Mouse (Mus musculus): Measurements from ENCODE around the gene F11r. TPM values are rescaled to one million over a fixed set of nuclear protein-coding genes. Genes with fewer than 3 reads are reported as not detected.

F11r gene
- total RNA-seq, 2 experiments from 2014 or later = 6.3 to 9.0 TPM

- intact Hi-C loops (cut with DNase I) = loop anchor here (5.0 kb wide), 2 partner anchors 66 to 156 kb away; no protein-coding TSS in a partner anchor
- DNase-seq (ENCODE audit: extremely low spot score in 1 of 2, low spot score in 2 of 2) = no peak
These were observed 63.8 kb downstream of the F11r start for GRCm38 (mm10) chr1:171501016-171501610.

- intact Hi-C loops (cut with DNase I) = loop anchor here (5.0 kb wide), 2 partner anchors 66 to 156 kb away; no protein-coding TSS in a partner anchor
These were observed 64.3 kb downstream of the F11r start for GRCm38 (mm10) chr1:171501636-171502080.

DNA sequence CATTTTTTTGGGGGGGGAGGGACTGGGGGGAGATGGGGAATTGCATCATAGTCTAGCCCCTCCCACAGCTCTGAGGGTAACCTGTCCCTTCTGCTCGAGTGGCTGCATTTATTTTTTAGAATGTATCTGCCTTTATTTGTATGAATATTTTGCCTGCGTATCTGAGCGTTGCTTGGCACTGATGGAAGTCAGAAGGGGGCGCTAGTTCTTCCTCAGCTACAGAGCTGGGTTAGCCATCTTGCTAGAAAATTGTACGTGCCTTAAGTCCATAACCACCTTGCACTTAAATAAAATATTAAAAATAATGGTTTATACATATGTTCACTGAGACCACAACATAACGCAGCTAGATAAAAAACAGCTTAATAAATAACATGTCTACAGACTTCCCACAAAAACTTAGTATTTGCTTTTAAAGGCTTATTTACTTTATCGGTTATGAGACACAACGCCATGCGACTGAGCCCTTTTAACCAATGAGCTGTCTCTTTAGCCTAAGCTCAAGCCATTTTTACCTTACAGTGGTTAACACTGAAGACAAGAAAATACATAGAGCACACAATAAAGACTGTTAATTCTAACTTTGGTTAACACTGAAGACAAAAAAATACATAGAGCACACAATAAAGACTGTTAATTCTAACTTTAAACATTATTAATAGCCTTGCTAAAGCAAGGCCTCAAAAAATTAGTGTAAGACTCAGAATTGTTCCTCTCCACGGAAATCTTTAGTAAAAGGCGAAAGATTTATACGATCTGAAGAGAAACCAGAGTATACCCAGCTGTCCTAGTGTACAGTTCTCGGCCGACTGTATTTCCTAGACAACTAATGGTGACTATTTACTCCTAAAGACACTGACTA, 65.3 kb downstream of the F11r start:
- DNase-seq (ENCODE audit: extremely low spot score in 1 of 2, low spot score in 2 of 2) = peak; percentile 55 to 67
- intact Hi-C loops (cut with DNase I) = loop anchor here (5.0 kb wide), 2 partner anchors 65 to 155 kb away; no protein-coding TSS in a partner anchor

More at GRCm38 (mm10) chr1:171501636-171502080, 64.3 kb downstream of the F11r start:
- DNase-seq (ENCODE audit: extremely low spot score in 1 of 2, low spot score in 2 of 2) = no peak

GRCm38 (mm10) chr1:171503250-171503591, 65.9 kb downstream of the F11r start, which contains the start of gene Alyref2:
Gene Alyref2 (plus strand): TSS chr1:171503478.
- intact Hi-C loops (cut with DNase I) = loop anchor here (5.0 kb wide), 2 partner anchors 64 to 154 kb away; no protein-coding TSS in a partner anchor
- DNase-seq (ENCODE audit: extremely low spot score in 1 of 2, low spot score in 2 of 2) = peak; percentile 93 to 95

GRCm38 (mm10) chr1:171503592-171504291, 66.4 kb downstream of the F11r start:
- intact Hi-C loops (cut with DNase I) = loop anchor here (5.0 kb wide), 2 partner anchors 64 to 154 kb away; no protein-coding TSS in a partner anchor
- peak; percentile 36 to 64 for DNase-seq (ENCODE audit: extremely low spot score in 1 of 2, low spot score in 2 of 2)

GRCm38 (mm10) chr1:171504586-171504985, 67.3 kb downstream of the F11r start:
- intact Hi-C loops (cut with DNase I) = loop anchor here (5.0 kb wide), 2 partner anchors 63 to 153 kb away; no protein-coding TSS in a partner anchor
- DNase-seq (ENCODE audit: extremely low spot score in 1 of 2, low spot score in 2 of 2) = no peak

DNA sequence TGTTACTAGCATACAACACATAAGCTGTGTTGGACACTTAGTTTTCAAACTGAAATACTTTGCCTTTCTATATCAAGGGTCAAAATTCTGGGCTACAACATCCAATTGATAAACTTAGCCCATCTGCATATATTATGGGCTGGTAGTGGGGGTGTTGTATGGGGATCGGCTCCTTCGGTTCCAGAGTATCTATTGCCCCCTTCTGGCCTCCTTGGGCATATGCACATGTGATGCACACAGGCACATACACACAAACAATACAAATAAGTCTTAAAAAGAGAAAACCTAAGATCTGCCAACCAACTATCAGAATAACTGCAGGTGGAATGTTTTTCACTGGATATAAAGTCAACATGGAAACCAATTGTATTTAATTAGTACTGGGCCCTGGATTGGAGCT, 75.9 kb downstream of the F11r start:
- intact Hi-C loops (cut with DNase I) = no loop called here
- no peak for DNase-seq (ENCODE audit: extremely low spot score in 1 of 2, low spot score in 2 of 2)

DNA sequence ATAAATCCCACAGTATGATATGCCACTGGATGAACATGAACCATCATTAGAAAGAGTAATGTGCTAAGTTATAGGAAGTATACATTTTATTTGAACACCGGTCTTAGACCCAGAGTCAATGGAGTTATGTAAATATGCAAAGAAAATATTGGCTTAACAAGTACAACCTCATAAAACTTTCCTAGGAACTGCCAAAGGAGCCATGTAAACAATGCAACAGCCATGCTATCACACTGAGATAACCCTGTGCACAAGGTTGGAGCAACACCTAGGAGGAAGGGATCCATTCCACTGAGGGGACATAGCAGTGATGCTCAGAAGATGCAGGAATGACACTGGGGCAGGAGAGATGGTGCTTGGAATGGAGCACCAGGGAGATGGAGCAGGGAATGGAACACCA, 76.4 kb downstream of the F11r start:
- intact Hi-C loops (cut with DNase I) = no loop called here
- DNase-seq (ENCODE audit: extremely low spot score in 1 of 2, low spot score in 2 of 2) = no peak

Other genes with a start within 250 kb of the F11r start
- 10 to 100 TPM; 28.0 to 42.2 TPM for gene Pcp4l1, start 241.3 kb upstream of the F11r start, total RNA-seq (2021)
- gene Nr1i3, start 223.6 kb upstream of the F11r start, total RNA-seq (2021) = not detected
- gene Tomm40l, start 215.0 kb upstream of the F11r start, total RNA-seq (2021) = 10 to 100 TPM; 71.4 to 71.6 TPM
- gene Apoa2, start 212.5 kb upstream of the F11r start, total RNA-seq (2021) = 1 to 10 TPM; 2.5 to 3.9 TPM
- 10 to 100 TPM; 11.9 to 13.4 TPM for gene Fcer1g, start 203.2 kb upstream of the F11r start, total RNA-seq (2021)
- gene Adamts4, start 187.1 kb upstream of the F11r start, total RNA-seq (2021) = 1 to 10 TPM; 4.6 to 7.2 TPM
- gene Ndufs2, start 186.1 kb upstream of the F11r start, total RNA-seq (2021) = 100 to 1,000 TPM; 243 to 255 TPM
- gene B4galt3, start 167.2 kb upstream of the F11r start, total RNA-seq (2021) = 10 to 100 TPM; 59.7 to 64.1 TPM
- 10 to 100 TPM; 20.4 to 21.8 TPM for gene Ppox, start 156.3 kb upstream of the F11r start, total RNA-seq (2021)
- 10 to 100 TPM; 51.5 to 53.4 TPM for gene Usp21, start 149.5 kb upstream of the F11r start, total RNA-seq (2021)
- 100 to 1,000 TPM; 110 to 114 TPM for gene Ufc1, start 142.5 kb upstream of the F11r start, total RNA-seq (2021)
- 10 to 100 TPM; 34.6 to 37.8 TPM for gene Dedd, start 108.4 kb upstream of the F11r start, total RNA-seq (2021)
- 10 to 100 TPM; 38.5 to 41.0 TPM for gene Nit1, start 91.9 kb upstream of the F11r start, total RNA-seq (2021)
- gene Pfdn2, start 91.9 kb upstream of the F11r start, total RNA-seq (2021) = 100 to 1,000 TPM in 1 of 2 experiments, 10 to 100 TPM in 1; 93.9 to 107 TPM
- 1 to 10 TPM; 7.1 to 7.8 TPM for gene Klhdc9, start 76.7 kb upstream of the F11r start, total RNA-seq (2021)
- 1 to 10 TPM; 1.4 TPM for gene Nectin4, start 67.4 kb upstream of the F11r start, total RNA-seq (2021)
- 1 to 10 TPM; 2.0 to 2.1 TPM for gene Arhgap30, start 48.6 kb upstream of the F11r start, total RNA-seq (2021)
- gene Usf1, start 26.2 kb upstream of the F11r start, total RNA-seq (2021) = 100 to 1,000 TPM; 110 to 119 TPM
- 1 to 10 TPM; 1.5 to 2.6 TPM for gene Tstd1, start 18.7 kb upstream of the F11r start, total RNA-seq (2021)
- 1 to 10 TPM; 4.6 to 5.5 TPM for gene Alyref2, start 65.9 kb downstream of the F11r start, total RNA-seq (2021)
- gene Itln1, start 97.8 kb downstream of the F11r start, total RNA-seq (2021) = not detected
- gene Cd244a, start 121.7 kb downstream of the F11r start, total RNA-seq (2021) = not detected
- not detected for gene Ly9, start 169.9 kb downstream of the F11r start, total RNA-seq (2021)
- under 1 TPM; 0.22 to 0.39 TPM for gene Slamf7, start 215.5 kb downstream of the F11r start, total RNA-seq (2021)
- gene Cd48, start 244.5 kb downstream of the F11r start, total RNA-seq (2021) = under 1 TPM; 0.30 to 0.47 TPM